Mouse (Mus musculus) erythroblast, embryonic 14.5 days (primary cell): Measurements from ENCODE around the gene Ndc1. TPM values are rescaled to one million over a fixed set of nuclear protein-coding genes. Genes with fewer than 3 reads are reported as not detected.
A peak's percentile ranks its signal among the peaks of the same experiment; 100 is the strongest.

Experiments used
- H3K27me3 ChIP-seq: 2 replicates; pipeline ENCODE4 v1.6.1; 2012; ENCODE audit warnings: inconsistent platforms; ENCODE audit not compliant: control insufficient read depth
- H3K36me3 ChIP-seq: 2 replicates; pipeline ENCODE4 v1.6.1; 2012; ENCODE audit warnings: mild to moderate bottlenecking, inconsistent platforms; ENCODE audit not compliant: control insufficient read depth
- H3K4me1 ChIP-seq: 2 replicates; pipeline ENCODE4 v1.6.1; 2012; ENCODE audit warnings: inconsistent platforms; ENCODE audit not compliant: control insufficient read depth
- H3K4me3 ChIP-seq: replicated peaks from 2 replicates; pipeline ENCODE3; 2012; ENCODE audit warnings: moderate library complexity, mild to moderate bottlenecking, inconsistent platforms
- H3K9me3 ChIP-seq: 2 replicates; pipeline ENCODE4 v1.6.1; 2012; ENCODE audit warnings: low read length, inconsistent platforms, mixed read lengths; ENCODE audit not compliant: control insufficient read depth
- GATA1 ChIP-seq: IDR thresholded peaks from 2 replicates; pipeline ENCODE4 v1.6.1; 2012; ENCODE audit warnings: low read length, inconsistent platforms, mixed read lengths
- TAL1 ChIP-seq: IDR thresholded peaks from 3 replicates; pipeline ENCODE4 v1.6.1; 2012; ENCODE audit warnings: low read length, inconsistent platforms, mixed read lengths
- polyA plus RNA-seq: library from polyadenylated mRNA; stranded (reverse); fragments of >175 nt; gene quantifications from 2 replicates; pipeline ENCODE4 v1.2.3, GENCODE M21; 2012

Ndc1 gene
- polyA plus RNA-seq, 1 experiment: 0.13 TPM

- no peak overlapping the region for H3K4me3 ChIP-seq
- H3K4me1 ChIP-seq: peaks cover 16% of the 10 kb centered on the region
- TF ChIP-seq GATA1 (no peak), TAL1 (no peak)
- H3K36me3 ChIP-seq: no peaks in the 10 kb centered on the region
- peaks cover 10% of the 10 kb centered on the region; the same call in 1 of the 2 replicates for H3K9me3 ChIP-seq
- peaks cover 57% of the 10 kb centered on the region for H3K27me3 ChIP-seq
These were observed 65.1 kb downstream of the Ndc1 start for GRCm38 (mm10) chr4:107432717-107433116.

GRCm38 (mm10) chr4:107433998-107434355 lies 66.4 kb downstream of the Ndc1 start:
- Histone ChIP-seq H3K4me1 (peaks cover 16% of the 10 kb centered on the region), H3K9me3 (peaks cover 10% of the 10 kb centered on the region; the same call in 1 of the 2 replicates), H3K27me3 (peaks cover 68% of the 10 kb centered on the region), H3K36me3 (no peaks in the 10 kb centered on the region), H3K4me3 (peak overlapping the region; percentile 42)
- no peak for TF ChIP-seq TAL1

GRCm38 (mm10) chr4:107434356-107435237 lies 67.0 kb downstream of the Ndc1 start, which contains the start of gene Glis1:
Gene Glis1 (plus strand): TSS chr4:107434591.
- Histone ChIP-seq H3K4me3 (peak within 1 kb of the TSS; percentile 42), H3K9me3 (peaks cover 10% of the 10 kb centered on the region; the same call in 1 of the 2 replicates), H3K36me3 (no peaks in the 10 kb centered on the region), H3K4me1 (peaks cover 16% of the 10 kb centered on the region), H3K27me3 (peaks cover 74% of the 10 kb centered on the region)
- TF ChIP-seq GATA1: no peak
- no peak for TF ChIP-seq TAL1

- TF ChIP-seq TAL1 (no peak), GATA1 (no peak)
- Histone ChIP-seq H3K4me1 (peaks cover 16% of the 10 kb centered on the region), H3K27me3 (peaks cover 75% of the 10 kb centered on the region), H3K4me3 (peak overlapping the region; percentile 42), H3K36me3 (no peaks in the 10 kb centered on the region), H3K9me3 (peaks cover 10% of the 10 kb centered on the region; the same call in 1 of the 2 replicates)
These were observed 67.8 kb downstream of the Ndc1 start for GRCm38 (mm10) chr4:107435238-107435946.

- Histone ChIP-seq H3K4me1 (peaks cover 27% of the 10 kb centered on the region), H3K36me3 (no peaks in the 10 kb centered on the region), H3K9me3 (peaks cover 10% of the 10 kb centered on the region; the same call in 1 of the 2 replicates), H3K4me3 (no peak overlapping the region), H3K27me3 (peaks cover 86% of the 10 kb centered on the region)
- no peak for TF ChIP-seq GATA1
- TF ChIP-seq TAL1: no peak
These were observed 68.9 kb downstream of the Ndc1 start for GRCm38 (mm10) chr4:107436476-107436875.

- peaks cover 74% of the 10 kb centered on the region for H3K27me3 ChIP-seq
- TF ChIP-seq TAL1 (no peak), GATA1 (no peak)
These were observed 71.2 kb downstream of the Ndc1 start for GRCm38 (mm10) chr4:107438741-107439140.

GRCm38 (mm10) chr4:107440306-107440705 lies 72.7 kb downstream of the Ndc1 start:
- Histone ChIP-seq H3K36me3 (no peaks in the 10 kb centered on the region), H3K9me3 (peaks cover 10% of the 10 kb centered on the region), H3K4me1 (peaks cover 19% of the 10 kb centered on the region), H3K27me3 (peaks cover 72% of the 10 kb centered on the region), H3K4me3 (peak overlapping the region; percentile 40)
- no peak for TF ChIP-seq TAL1
- TF ChIP-seq GATA1: no peak

More at GRCm38 (mm10) chr4:107438741-107439140, 71.2 kb downstream of the Ndc1 start:
- Histone ChIP-seq H3K4me1 (peaks cover 32% of the 10 kb centered on the region), H3K9me3 (peaks cover 10% of the 10 kb centered on the region; the same call in 1 of the 2 replicates), H3K4me3 (no peak overlapping the region), H3K36me3 (no peaks in the 10 kb centered on the region)

- H3K9me3 ChIP-seq: peaks cover 7% of the 10 kb centered on the region
- peaks cover 16% of the 10 kb centered on the region for H3K4me1 ChIP-seq
- no peak for TF ChIP-seq TAL1
- no peak for TF ChIP-seq GATA1
- no peaks in the 10 kb centered on the region for H3K36me3 ChIP-seq
- H3K4me3 ChIP-seq: no peak overlapping the region
- peaks cover 58% of the 10 kb centered on the region for H3K27me3 ChIP-seq
These were observed 74.7 kb downstream of the Ndc1 start for GRCm38 (mm10) chr4:107442288-107442687.
